Mouse (Mus musculus) ES-Bruce4 (cell line): ENCODE measurements around the gene Cage1.

ENCODE experiments used
- CTCF ChIP-seq: IDR thresholded peaks from one replicate; pipeline ENCODE4 v1.8.1; 2011; ENCODE audit warnings: low read depth, low read length
- EP300 ChIP-seq: IDR thresholded peaks from 2 replicates; pipeline ENCODE4 v1.6.1; 2011; ENCODE audit warnings: low read depth, low read length; ENCODE audit not compliant: insufficient read depth
- POLR2A ChIP-seq: IDR thresholded peaks from one replicate; pipeline ENCODE4 v1.8.1; 2011; ENCODE audit warnings: low read length; ENCODE audit not compliant: insufficient read depth

DNA sequence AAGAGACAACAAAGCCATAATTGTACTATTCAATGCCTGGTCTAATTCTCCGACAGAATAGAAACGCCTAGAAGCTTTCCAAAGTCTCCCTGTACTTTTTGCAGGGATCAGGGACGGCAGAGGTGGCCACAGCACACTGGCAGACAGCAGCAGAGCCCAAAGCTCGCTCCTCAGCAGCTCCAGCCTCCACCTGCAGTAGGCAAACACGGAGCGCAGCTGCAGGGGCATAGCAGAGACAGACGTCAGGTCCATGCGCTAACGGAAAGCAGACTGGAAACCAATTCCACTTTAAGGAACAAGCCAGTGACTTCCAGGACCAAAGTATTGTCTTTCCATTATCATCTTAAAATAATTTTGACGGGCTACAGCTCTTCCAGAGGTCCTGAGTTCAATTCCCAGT, 50.7 kb downstream of the Cage1 start:
- no peak for TF ChIP-seq CTCF
- TF ChIP-seq POLR2A = no peak
- no peak for TF ChIP-seq EP300
